Mouse (Mus musculus): ENCODE results near the gene Osbpl11.
"Not testable (repeated sequence)": the region's sequence is repeated elsewhere in the genome, so short reads cannot be mapped to it uniquely, and the experiment has no call there.

The Osbpl11 gene

DNA sequence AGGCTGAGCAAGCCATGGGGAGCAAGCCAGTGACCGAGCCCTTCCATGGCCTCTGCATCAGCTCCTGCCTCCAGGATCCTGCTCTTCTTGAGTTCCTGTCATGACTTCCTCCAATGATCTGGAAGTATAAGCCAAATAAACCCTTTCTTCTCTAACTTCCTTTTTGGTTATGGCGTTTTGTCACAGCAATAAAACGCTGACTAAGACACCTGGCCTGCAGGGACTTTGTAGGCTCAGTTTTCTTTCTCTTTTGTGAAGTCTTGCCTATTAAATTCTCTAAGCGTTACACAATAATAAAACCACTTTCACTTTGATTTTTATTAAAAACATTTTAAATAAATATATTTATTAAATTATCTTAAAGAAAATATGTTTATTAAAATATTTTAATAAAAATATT is 7.1 kb upstream of the Osbpl11 start:
- DNase-seq (ENCODE audit: low read depth, low spot score), result no peak

DNA sequence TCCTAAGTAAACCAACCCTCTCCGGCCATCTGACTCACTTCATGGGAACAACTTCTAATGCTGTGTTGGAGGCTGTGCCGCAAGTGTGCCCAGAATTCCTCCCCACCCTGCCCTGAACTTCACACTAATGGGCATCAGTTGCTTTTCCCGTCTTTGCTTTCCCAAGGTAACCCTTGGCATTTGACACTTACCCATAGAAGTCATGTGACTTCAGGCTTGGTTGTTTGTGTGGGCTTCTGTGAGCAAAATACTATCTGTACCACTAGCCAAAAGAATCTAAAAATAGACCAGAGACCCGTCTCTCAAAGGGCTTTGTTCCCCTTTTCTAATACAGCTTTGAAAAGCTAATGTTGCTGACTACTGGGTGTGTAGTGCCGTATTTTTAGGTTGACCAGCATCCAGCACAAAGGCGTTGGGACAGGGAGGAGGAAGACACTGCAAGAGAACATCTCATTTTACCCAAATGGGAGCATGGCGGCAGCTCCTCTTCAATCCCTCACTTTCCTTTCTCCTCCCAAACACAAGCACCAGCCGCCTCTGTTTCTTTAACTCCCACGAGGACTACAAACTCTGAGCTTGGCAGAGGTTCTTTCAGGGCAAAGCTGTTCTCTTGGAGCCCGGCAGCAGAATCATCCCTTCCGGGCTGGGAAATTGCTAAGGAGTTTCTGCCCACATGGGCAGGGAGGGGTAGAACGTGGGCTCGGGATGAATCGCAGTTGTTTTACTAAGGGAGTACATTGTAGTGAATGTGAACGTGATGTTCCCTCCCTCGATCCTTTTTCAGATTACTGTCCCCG is 6.4 kb upstream of the Osbpl11 start:
- DNase-seq (ENCODE audit: low read depth, low spot score), result no peak

DNA sequence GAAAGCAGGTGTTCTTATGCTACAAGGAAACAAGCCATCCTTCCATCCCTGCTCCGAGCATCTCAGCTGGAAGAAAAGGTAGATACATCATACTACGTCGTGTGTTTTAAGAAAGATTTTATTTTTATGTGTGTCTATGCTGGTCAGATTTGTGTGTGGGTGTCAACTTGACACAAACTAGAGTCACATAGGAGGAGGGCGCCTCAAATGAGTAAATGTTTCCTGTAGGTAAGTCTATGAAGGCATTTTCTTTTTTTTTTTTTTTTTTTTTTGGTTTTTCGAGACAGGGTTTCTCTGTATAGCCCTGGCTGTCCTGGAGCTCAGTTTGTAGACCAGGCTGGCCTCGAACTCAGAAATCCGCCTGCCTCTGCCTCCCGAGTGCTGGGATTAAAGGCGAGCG is 5.6 kb upstream of the Osbpl11 start:
- DNase-seq (ENCODE audit: low read depth, low spot score), result not testable (repeated sequence)

DNA sequence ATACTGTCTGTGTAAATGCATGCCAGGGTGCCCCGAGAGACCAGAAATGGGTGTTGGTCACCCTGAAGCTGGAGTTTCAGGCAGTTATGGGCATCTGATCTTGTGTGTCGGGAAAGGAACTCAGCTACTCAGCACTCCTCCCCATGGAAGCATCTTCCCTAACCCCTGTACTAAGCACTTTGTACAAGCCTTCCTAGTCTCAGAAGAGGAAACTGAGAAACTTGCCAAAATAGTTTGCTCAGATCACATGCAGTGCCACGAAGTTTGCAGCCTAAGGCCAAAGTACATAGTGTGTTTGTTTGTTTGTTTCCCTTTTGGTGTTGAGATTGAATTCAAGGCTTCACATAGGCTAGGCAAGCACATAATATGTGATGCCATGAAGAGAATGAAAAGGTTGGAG is 5.0 kb upstream of the Osbpl11 start:
- DNase-seq (ENCODE audit: low read depth, low spot score), result no peak

DNA sequence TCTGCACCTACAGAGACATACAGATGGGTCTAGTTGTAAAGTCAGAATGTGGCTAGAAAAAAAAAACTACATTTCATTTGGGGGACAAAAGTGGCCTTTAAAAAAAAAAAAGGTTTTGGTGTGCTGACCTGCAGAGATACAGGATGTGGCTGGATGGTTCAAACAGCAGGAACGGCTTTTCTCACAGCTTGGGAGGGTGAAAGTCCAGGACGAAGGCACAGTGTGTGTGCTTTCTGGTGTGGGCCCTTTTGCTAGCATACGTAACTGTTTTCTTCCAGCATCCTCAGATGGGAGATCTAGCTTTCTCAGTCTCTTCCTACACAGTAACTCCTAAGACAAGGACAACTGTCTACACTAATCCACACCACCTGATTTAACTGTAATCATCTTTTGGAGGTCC is 4.1 kb upstream of the Osbpl11 start:
- DNase-seq (ENCODE audit: low read depth, low spot score), result no peak

DNA sequence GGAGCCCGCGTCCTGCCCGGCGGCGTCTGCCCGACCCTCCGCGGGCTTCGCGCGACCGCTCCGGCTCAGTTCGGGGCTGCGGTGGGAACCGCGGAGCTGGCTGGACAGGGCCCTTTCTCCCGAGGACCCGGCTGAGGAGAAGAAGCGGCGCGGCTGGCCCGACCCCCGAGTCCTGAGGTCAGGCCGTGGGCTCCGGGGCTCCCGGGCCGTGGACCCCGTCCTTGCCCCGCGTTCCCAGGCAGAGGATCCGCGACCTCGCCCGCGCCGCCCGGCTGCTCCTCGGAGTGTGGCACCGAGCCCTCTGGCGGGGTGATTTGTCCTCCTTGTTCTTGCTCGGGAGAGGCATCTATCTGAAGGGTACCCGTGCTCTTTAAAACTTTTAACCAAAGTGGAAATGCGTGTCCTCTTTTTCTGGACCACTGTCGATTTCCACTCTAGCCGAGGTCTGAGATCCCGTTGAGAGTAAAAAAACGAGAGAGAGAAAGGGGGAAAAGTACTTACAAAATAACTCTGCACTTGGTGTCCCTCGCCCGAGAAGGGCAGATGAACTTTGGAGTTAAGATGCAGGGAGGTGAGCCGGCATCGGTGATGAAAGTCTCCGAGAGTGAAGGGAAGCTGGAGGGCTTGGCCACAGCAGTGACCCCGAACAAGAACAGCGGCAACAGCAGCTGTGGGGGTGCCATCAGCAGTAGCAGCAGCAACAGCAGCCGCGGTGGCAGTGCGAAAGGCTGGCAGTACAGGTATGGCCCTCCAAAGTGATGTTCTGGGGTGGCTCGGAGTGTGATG is 583 bp downstream of the Osbpl11 start:
- DNase-seq (ENCODE audit: low read depth, low spot score), result no peak

DNA sequence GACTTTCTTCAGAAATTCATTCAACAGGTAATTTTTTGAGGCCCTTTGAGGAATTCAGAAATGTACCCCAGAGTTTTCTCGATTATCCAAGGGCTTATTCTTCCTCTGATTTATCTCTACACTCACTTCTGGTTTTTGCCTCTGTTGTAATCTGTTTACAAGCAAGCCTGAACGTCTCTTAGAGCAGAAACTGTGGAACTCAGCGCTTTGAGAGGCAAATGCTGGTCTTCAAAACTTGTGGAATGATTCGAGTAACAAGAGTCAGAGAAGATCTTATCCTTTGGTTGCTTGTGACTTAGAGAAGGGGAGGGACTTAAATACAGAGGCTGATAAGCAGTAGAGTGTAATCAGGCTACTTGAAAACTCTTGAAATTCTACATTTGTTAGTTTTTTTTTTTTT is 1.3 kb downstream of the Osbpl11 start:
- no peak for DNase-seq (ENCODE audit: low read depth, low spot score)

DNA sequence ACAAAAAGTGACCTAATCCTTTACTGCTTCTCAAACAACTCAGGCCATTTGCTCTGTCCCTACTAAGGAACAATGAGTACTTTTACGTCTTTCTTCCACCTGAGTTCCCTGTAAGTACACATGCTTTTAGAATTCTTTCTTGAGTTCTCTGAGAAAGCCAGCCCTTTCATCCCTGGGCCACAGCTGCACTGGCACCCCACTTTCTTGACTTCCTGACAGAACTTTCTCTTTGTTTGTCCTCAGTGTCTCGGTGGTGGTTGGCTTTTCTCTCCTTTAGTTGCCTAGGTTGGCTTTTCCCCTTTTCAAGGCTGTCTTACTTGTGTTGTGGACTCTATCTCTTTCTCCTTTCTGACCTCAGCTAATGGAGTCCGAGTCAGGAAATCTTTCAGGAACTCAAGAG is 3.2 kb downstream of the Osbpl11 start:
- no peak for DNase-seq (ENCODE audit: low read depth, low spot score)

DNA sequence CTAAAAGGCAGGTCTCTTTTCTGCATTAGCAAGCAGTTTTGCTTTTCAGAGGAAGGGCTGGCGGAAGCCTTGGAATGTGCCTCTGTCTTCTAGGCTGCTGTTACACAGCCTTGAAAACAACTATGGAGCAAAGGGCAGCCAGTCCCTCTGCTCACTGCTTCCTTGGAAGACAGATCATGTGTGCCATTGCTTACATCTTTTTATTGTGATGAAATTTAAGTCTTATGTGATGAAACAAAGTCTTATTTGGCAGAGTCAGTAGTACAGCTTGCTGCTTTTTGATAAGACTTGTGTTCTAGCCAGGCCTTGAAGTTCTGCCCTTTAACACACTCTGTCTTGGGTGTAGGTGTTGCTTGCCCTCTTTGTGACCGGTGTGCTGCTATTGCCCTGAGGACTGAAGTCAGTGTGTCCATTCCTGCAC is 6.8 kb downstream of the Osbpl11 start:
- no peak for DNase-seq (ENCODE audit: low read depth, low spot score)

DNA sequence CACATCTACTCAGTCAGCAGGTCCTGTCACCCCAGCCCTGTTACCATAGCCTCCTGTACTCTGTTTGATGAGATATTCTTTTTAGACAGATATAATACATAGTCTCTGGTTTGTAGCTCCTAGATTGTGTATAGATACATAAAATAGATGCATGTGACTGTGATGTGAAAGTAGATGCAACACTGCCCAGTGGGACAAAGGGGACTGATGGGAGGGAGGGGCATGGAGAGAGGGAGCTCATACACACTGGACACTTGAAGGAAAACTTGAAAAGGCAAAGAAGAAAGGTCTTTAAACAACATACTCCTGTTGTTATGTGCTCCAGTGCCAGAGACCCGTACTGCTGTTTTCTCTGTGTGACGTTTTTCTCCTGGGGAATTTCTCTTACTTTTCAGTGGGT is 7.4 kb downstream of the Osbpl11 start:
- no peak for DNase-seq (ENCODE audit: low read depth, low spot score)

DNA sequence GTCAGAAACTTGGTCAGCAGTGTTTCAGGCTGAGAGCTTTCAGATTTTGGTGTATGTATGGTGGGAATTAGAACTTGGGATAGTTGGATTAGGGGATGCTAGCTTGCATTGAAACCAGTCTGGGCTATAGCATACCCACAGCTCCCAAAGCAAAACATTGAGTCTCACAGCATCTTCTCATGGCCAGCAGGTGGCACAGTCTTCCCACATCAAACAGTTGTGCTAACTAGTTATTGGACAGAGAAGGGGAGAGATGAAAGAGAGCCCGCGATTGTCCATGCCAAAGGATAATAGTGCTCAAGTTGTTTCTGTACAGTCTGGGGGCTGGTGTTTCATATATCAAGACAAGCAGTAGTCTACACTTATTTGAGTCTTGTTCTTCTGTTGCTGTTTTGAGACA is 8.8 kb downstream of the Osbpl11 start:
- DNase-seq (ENCODE audit: low read depth, low spot score), result no peak

DNA sequence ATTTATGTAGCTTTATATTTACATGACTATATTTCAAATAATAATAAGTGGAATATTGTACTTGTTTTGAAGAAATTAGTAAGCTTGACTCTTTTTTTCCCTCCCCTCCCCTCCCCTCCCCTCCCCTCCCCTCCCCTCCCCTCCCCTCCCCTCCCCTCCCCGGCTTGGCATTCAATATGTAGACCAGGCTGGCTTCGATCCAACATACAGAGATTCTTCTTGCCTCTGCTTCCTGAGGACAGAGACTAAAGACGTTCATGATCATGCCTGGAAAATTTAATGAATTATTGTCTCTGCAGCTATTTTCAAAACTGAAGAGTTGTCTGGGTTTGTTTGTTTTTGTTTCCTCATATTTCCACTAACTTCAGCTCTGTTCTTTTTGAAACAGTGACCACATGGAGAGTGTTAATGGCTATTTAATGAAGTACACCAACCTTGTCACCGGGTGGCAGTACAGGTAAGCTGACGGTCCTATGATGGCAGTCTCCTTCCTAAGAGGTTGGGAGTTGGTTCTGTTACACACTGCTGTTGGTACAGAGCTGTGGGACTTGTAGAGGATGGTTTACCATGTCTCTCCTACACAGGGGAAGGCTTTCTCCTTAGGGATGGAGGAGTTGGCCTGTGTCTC is 10.9 kb downstream of the Osbpl11 start:
- DNase-seq (ENCODE audit: low read depth, low spot score), result no peak

DNA sequence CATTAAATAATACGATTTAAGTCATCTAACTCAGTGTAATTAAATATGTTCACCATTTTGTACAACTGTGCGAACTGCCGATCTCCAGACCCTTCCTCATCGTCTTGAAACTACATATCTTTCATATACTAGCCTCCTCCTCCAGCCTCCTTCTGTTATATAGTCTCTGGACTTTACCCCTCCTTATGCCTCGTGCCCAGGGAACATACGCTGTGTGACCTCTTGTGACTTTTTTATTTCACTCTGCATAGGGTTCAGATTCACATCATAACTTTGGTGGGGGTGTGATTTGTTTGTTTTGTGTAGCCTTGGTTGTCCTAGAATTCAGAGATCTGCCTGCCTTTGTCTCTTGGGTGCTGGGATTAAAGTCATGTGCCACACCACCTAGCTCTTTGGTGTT is 11.7 kb downstream of the Osbpl11 start:
- DNase-seq (ENCODE audit: low read depth, low spot score), result no peak

DNA sequence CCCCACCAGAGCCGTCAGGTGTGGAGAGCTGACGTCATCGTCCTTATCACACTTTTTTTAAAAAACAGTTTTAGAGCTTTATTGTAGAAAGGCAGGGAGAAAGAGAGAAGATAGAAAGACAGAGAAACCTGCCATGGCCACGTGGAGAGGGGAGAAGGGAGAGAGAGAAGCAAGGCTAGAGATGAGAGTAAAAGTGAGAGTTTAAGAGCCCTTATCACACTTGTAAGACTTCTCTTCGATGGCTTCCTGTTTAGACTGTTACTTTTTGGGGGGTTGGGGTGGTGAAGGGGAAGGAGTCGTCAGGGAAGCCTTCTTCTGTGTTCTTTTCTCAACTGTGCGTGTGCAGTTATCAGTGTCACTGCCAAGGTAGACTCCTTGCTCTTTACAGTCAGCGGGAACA is 15.7 kb downstream of the Osbpl11 start:
- no peak for DNase-seq (ENCODE audit: low read depth, low spot score)

DNA sequence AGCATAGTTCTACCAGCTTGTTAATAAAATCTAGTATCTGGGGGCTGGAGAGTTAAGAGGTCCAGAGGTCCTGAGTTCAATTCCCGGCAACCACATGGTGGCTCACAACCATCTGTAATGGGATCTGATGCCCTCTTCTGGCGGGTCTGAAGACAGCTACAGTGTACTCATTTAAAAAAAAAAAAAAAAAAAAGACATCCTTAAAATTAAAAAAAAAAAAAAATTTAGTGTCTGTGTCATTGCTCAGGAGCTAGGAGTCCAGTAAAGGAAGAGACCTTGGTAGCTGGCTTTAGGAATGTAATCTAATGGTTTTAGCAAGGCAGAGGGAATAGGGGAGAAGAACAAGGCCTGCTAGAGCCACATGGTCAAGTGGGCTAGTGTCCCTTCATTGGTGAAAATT is 25.9 kb downstream of the Osbpl11 start:
- no peak for DNase-seq (ENCODE audit: low read depth, low spot score)

DNA sequence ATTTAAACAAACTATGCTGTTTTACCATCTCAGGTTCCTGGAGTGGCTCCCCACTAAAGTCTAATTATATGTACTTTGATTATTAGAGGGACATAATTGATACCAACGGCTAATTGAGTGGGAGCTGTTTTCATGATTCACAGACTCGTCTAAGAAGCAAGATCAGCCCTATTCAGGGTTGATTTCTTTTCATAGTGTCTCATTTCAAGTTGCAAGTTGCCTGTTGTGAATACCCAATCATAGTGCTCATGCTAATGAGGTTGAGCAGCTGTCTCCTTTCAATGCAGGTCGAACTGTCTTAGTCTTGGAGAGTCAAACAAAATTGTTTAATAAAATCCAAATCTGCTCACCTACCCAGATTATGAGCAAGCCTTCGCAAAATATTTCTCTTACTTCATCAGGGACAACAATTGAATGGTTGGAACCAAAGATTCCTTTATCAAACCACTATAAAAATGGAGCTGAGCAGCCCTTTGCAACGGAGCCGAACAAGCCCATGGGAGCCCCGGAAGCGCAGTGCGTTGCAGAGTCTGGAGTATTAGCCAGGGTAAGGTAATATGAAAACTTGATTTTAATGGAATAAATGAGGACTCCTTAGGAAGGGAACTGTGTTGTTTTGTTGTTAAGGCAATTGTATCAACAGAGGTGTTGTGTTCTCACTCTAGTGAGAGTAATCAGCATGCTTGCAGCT is 31.6 kb downstream of the Osbpl11 start:
- DNase-seq (ENCODE audit: low read depth, low spot score), result peak; percentile 3

DNA sequence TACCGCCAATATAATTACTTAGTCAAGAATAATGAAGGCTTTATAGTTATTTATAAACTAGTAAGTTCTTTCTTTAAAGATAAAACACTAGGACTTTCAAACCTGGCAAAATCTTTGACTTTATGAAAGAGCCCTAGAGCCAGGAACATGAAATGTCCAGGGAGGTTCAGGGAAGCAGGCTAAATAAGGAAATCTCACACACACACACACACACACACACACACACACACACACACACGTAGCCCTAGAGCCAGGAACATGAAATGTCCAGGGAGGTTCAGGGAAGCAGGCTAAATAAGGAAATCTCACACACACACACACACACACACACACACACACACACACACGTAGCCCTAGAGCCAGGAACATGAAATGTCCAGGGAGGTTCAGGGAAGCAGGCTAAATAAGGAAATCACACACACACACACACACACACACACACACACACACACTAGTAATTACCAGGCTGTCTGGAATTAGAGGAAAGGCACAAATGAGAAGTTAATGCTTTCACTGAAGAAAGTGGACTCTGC is 32.7 kb downstream of the Osbpl11 start:
- DNase-seq (ENCODE audit: low read depth, low spot score), result not testable (repeated sequence)

DNA sequence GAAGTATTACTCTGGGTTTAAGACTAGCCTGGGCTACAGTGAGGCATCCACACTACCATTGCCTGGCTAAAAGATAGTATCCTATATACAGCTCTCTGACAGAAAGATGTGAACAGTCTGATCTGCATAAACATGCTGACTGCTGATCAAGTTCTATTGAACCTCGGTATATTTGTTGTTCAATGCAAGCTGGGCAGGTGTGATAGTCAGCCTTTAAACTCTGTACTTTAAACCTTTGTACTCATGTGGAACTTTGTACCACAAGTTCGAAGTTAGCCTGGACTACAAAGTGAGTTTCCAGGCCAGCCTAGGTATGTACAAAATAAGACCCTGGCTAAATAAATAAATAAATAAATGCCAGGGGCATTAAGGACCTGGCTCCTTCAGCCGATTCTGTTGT is 37.6 kb downstream of the Osbpl11 start:
- DNase-seq (ENCODE audit: low read depth, low spot score), result no peak

DNA sequence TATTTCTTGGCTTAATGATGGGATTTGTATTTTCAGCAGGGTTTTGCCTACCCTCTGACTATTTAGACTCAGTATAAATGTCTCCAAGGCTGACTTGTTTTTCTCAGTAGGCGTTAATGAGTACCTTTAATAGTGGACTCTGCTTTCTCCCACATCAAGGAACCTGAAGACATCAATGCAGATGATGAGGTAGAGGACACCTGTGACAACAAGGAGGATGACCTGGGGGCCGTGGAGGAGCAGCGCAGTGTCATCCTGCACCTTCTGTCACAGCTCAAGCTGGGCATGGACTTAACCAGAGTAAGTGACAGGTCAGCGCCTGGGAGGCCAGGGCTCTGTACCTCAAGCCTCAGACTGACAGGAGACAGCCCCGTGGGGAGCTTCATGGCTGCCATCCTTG is 39.5 kb downstream of the Osbpl11 start:
- no peak for DNase-seq (ENCODE audit: low read depth, low spot score)

DNA sequence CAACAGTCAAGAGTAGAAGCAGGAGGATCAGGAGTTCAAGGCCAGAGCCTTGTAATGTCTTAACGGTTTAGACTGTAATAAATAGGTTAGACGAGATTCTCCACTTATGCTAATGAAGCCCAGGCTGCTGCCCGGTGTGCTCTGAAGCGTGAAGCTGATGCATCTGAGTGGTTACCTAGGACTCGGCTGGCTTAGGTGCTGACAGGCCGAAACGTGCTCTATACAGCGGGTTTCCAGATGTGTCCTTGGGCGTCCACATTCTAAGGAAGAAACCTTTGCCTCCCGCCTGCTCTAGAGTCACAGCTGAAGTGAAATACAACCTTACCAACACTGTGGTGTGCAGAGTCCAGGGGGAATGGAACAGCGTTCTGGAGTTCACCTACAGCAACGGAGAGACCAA is 49.3 kb downstream of the Osbpl11 start:
- DNase-seq (ENCODE audit: low read depth, low spot score), result no peak

DNA sequence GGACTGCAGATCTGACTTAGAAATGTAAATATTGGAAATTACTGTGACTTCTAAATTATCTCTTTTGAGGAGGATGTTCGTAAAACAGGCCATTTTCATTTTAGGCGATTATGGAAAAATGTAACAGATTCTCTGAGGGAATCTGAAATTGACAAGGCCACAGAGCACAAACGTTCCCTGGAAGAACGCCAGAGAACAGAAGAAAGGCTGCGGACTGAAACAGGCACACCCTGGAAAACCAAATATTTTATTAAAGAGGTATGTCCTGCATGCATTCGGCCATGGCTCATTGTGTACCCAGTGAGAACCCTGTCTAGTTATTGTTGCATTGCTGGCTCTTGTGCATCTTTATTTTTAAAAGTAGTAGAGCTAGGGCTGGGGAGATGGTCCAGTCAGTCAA is 51.3 kb downstream of the Osbpl11 start:
- DNase-seq (ENCODE audit: low read depth, low spot score), result no peak

DNA sequence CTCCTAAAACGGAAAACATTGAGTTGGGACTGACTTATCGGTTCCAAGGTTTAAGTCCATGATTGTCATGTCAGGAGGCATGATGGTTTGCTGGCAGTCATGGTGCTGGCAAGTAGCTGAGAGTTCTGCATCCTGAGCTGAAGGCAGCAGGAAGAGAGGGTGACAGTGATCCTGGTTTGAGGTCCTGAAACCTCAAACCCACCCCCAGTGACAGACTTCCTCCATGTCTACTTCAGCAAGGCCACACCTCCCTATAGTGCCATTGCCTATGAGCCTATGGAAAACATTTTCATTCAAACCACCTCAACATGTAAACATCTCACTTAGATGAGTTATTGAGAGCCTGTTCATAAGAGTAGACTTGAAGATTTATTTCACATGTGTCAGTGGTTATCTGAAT is 54.4 kb downstream of the Osbpl11 start:
- no peak for DNase-seq (ENCODE audit: low read depth, low spot score)

All from brain, embryonic 18.5 days (tissue).